Mouse (Mus musculus) forebrain, postnatal 0 days (tissue): Measurements from ENCODE around the gene Krit1. TPM values are rescaled to one million over a fixed set of nuclear protein-coding genes. Genes with fewer than 3 reads are reported as not detected.
A peak's percentile ranks its signal among the peaks of the same experiment; 100 is the strongest.
"Not testable (repeated sequence)": the region's sequence is repeated elsewhere in the genome, so short reads cannot be mapped to it uniquely, and the experiment has no call there.

Source experiments
- ATAC-seq: fragments of 200-750 bp; cut with Nextera tagmentation; 2 replicates; pipeline ENCODE4 v1.8.0; 2017; ENCODE audit warnings: mild to moderate bottlenecking, moderate library complexity
- DNase-seq: peaks from one replicate; pipeline ENCODE4 v3.0.0-alpha.2; 2015
- H3K27ac ChIP-seq: fragments of 300-500 bp; sonication (generic); 2 replicates; pipeline ENCODE4 v1.5.1; 2014; ENCODE audit warnings: low read depth, mild to moderate bottlenecking, antibody characterized with exemption, low read length, moderate library complexity, mixed read lengths
- H3K27me3 ChIP-seq: fragments of 300-500 bp; sonication (generic); 2 replicates; pipeline ENCODE4 v1.6.1; 2014; ENCODE audit warnings: mild to moderate bottlenecking, low read length, mixed read lengths; ENCODE audit not compliant: insufficient read depth
- H3K36me3 ChIP-seq: fragments of 300-500 bp; sonication (generic); 2 replicates; pipeline ENCODE4 v1.6.1; 2014; ENCODE audit warnings: mild to moderate bottlenecking, moderate library complexity; ENCODE audit not compliant: insufficient read depth
- H3K4me1 ChIP-seq: fragments of 300-500 bp; sonication (generic); 2 replicates; pipeline ENCODE4 v1.6.1; 2014; ENCODE audit warnings: antibody characterized with exemption; ENCODE audit not compliant: insufficient read depth
- H3K4me2 ChIP-seq: fragments of 300-500 bp; sonication (generic); 2 replicates; pipeline ENCODE4 v1.6.1; 2014; ENCODE audit warnings: low read depth, mild to moderate bottlenecking, moderate library complexity
- H3K4me3 ChIP-seq: fragments of 300-500 bp; sonication (generic); 2 replicates; pipeline ENCODE4 v1.5.1; 2014; ENCODE audit warnings: low read depth, low read length, mixed read lengths
- H3K9ac ChIP-seq: fragments of 300-500 bp; sonication (generic); 2 replicates; pipeline ENCODE4 v1.6.1; 2014; ENCODE audit warnings: mild to moderate bottlenecking
- H3K9me3 ChIP-seq: fragments of 300-500 bp; sonication (generic); 2 replicates; pipeline ENCODE4 v1.6.1; 2016; ENCODE audit warnings: low read length
- CTCF ChIP-seq: sonication (generic); IDR thresholded peaks from 2 replicates; pipeline ENCODE4 v1.5.1; 2016; ENCODE audit warnings: antibody characterized with exemption, control low read depth, low read depth
- WGBS: fragments of 180-500 bp; shearing (Covaris S2); extraction: QIAGEN DNeasy Blood & Tissue Kit; methylation state at CpG from one replicate; pipeline ENCODE4 v1.1.7; 2014; 5-methylcytosine and 5-hydroxymethylcytosine counted together
- polyA plus RNA-seq: library from polyadenylated mRNA; unstranded; fragments of >200 nt; fragmentation: Nextera tagmentation; extraction: Ambion mirVana; gene quantifications from 2 replicates; pipeline ENCODE4 v1.2.1, GENCODE M21; 2015
- total RNA-seq: library from RNA; depleted of rRNA; stranded (reverse); fragments of >200 nt; gene quantifications from 2 replicates; pipeline ENCODE4 v1.2.3, GENCODE M21; 2014; rRNA removed

Krit1 gene
- total and polyA plus RNA-seq, 2 experiments from 2014 or later: 27.5 to 53.0 TPM

GRCm38 (mm10) chr5:3889201-3889600 lies 86.2 kb downstream of the Krit1 start:
- ATAC-seq (no peak), DNase-seq (no peak)
- Histone ChIP-seq H3K27me3 (no peaks in the 10 kb centered on the region), H3K36me3 (0 out of 2 replicates have a peak, but pooled peaks cover 3% of the 10 kb centered on the region), H3K4me2 (no peak overlapping the region), H3K27ac (no peak overlapping the region), H3K9me3 (no peaks in the 10 kb centered on the region), H3K4me3 (no peak overlapping the region), H3K4me1 (no peaks in the 10 kb centered on the region), H3K9ac (no peak overlapping the region)
- no peak for TF ChIP-seq CTCF

GRCm38 (mm10) chr5:3893459-3894293 lies 90.7 kb downstream of the Krit1 start, which contains the start of gene Mterf1a:
Gene Mterf1a (minus strand): TSS chr5:3893933.
- not testable (repeated sequence) for H3K9me3 ChIP-seq, H3K27ac ChIP-seq, H3K27me3 ChIP-seq, H3K4me1 ChIP-seq, H3K36me3 ChIP-seq
- 2% methylated on average over 8 of the region's 47 CpGs for WGBS
- ATAC-seq: peak; percentile 99
- DNase-seq: peak; percentile 44
- H3K4me2 ChIP-seq: peak within 1 kb of the TSS; percentile 44
- H3K9ac ChIP-seq: peak within 1 kb of the TSS; percentile 26; the same call in 1 of the 2 replicates
- H3K4me3 ChIP-seq: peak within 1 kb of the TSS; percentile 42

GRCm38 (mm10) chr5:3894294-3894619 lies 91.3 kb downstream of the Krit1 start:
- not testable (repeated sequence) for H3K27me3 ChIP-seq, DNase-seq, H3K4me1 ChIP-seq, H3K9ac ChIP-seq, H3K4me3 ChIP-seq, H3K4me2 ChIP-seq, H3K9me3 ChIP-seq, ATAC-seq, H3K27ac ChIP-seq, H3K36me3 ChIP-seq
- 95% methylated on average over 4 of the region's 4 CpGs for WGBS

Other genes starting within 250 kb of the Krit1 start
- gene 1700109H08Rik, start 231.6 kb upstream of the Krit1 start, total RNA-seq: 4.9 and 5.2 TPM in 2 replicates
- gene 1700109H08Rik, start 231.6 kb upstream of the Krit1 start, polyA plus RNA-seq: 0.69 and 1.1 TPM in 2 replicates
- 16.7 and 20.3 TPM in 2 replicates for gene Pex1, start 207.1 kb upstream of the Krit1 start, total RNA-seq
- 10.5 and 16.6 TPM in 2 replicates for gene Pex1, start 207.1 kb upstream of the Krit1 start, polyA plus RNA-seq
- gene Rbm48, start 206.6 kb upstream of the Krit1 start, total RNA-seq: 16.2 and 19.8 TPM in 2 replicates
- 19.1 and 19.6 TPM in 2 replicates for gene Rbm48, start 206.6 kb upstream of the Krit1 start, polyA plus RNA-seq
- not detected in 2 replicates for gene Tmbim7, start 152.0 kb upstream of the Krit1 start, total RNA-seq
- not detected in 2 replicates for gene Tmbim7, start 152.0 kb upstream of the Krit1 start, polyA plus RNA-seq
- 109 and 120 TPM in 2 replicates for gene Gatad1, start 146.0 kb upstream of the Krit1 start, total RNA-seq
- gene Gatad1, start 146.0 kb upstream of the Krit1 start, polyA plus RNA-seq: 77.6 and 79.0 TPM in 2 replicates
- 74.0 and 81.1 TPM in 2 replicates for gene Ankib1, start 259 bp upstream of the Krit1 start, total RNA-seq
- gene Ankib1, start 259 bp upstream of the Krit1 start, polyA plus RNA-seq: 10.5 and 17.2 TPM in 2 replicates
- gene Lrrd1, start 42.0 kb downstream of the Krit1 start, total RNA-seq: not detected in 2 replicates
- not detected in 2 replicates for gene Lrrd1, start 42.0 kb downstream of the Krit1 start, polyA plus RNA-seq
- gene Mterf1a, start 90.7 kb downstream of the Krit1 start, total RNA-seq: 6.3 and 8.5 TPM in 2 replicates
- gene Mterf1a, start 90.7 kb downstream of the Krit1 start, polyA plus RNA-seq: 4.5 and 5.3 TPM in 2 replicates
- gene Akap9, start 124.9 kb downstream of the Krit1 start, total RNA-seq: 90.4 and 110 TPM in 2 replicates
- 159 and 266 TPM in 2 replicates for gene Akap9, start 124.9 kb downstream of the Krit1 start, polyA plus RNA-seq